8 mouse cellular contexts compared by ENCODE assay signal in the genomic region with DNA sequence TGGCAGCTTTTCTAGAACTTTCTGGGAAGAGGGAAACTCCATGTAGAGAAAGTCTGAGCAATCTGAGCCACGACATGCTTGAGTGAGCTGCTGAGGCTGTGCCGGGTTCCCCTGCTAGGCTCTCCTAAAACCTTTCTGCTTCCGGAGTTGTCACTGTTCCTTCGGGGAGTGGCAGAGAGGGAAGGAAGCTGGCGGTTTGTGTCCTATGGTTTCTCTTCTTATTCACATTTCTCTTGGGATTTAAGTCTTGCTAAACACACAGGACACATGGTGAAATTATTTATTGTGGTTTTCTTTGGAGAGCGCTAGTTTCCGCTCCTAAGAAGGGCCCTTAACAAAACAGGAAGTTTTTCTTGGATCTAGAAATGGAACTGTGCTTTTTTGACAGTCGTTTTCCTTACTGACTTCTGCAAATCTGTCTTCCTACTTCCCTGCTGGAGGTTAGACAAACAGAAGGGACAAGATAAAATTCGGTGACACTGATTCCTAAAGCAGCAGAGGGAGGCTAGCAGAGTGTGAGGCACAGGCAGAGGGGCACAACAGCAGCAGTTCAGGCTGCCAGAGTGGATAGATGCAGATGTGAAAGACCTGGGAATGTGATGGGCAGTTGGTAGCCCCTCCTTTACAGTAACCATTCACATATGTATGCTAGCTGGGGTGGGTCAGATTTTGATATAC. TPM values are rescaled to one million over a fixed set of nuclear protein-coding genes. Genes with fewer than 3 reads are reported as not detected.
DNase-seq lines count a peak whose midpoint lies in the region; ATAC-seq and TF ChIP-seq lines count a peak whose summit lies in the region.

No protein-coding gene starts in this region.

- ATAC-seq in hindbrain, embryonic 14.5 days (ENCODE audit: low FRiP score): no peak
- ATAC-seq in hindbrain, embryonic 16.5 days: no peak
- ATAC-seq in heart, postnatal 0 days (ENCODE audit: insufficient read depth, low read depth): peak; percentile 51; the same call in 1 of the 2 replicates
- ATAC-seq in liver, postnatal 0 days: peak; percentile 28; the same call in 1 of the 2 replicates
- no peak for ATAC-seq in CD4-positive, CD25-positive, alpha-beta regulatory T cell, adult 4 months

- H3K4me1 ChIP-seq in hindbrain, embryonic 14.5 days (replicated peaks; ENCODE audit: control insufficient read depth, insufficient read depth, low read length): peaks cover 35% of the 10 kb centered on the region
- peaks cover 24% of the 10 kb centered on the region for H3K4me1 ChIP-seq in hindbrain, embryonic 16.5 days (ENCODE audit: control insufficient read depth, insufficient read depth, low read depth, low read length)
- peaks cover 27% of the 10 kb centered on the region for H3K4me1 ChIP-seq in heart, postnatal 0 days (ENCODE audit: control insufficient read depth, insufficient read depth)
- peaks cover 27% of the 10 kb centered on the region for H3K4me1 ChIP-seq in liver, postnatal 0 days (ENCODE audit: insufficient read depth)

- no peak overlapping the region for H3K4me2 ChIP-seq in hindbrain, embryonic 14.5 days (replicated peaks)
- no peak overlapping the region for H3K4me2 ChIP-seq in hindbrain, embryonic 16.5 days (ENCODE audit: low read length)
- peak overlapping the region; percentile 32; the same call in 1 of the 2 replicates for H3K4me2 ChIP-seq in heart, postnatal 0 days (ENCODE audit: low read depth, low read length)
- peak overlapping the region; percentile 15; the same call in 1 of the 2 replicates for H3K4me2 ChIP-seq in liver, postnatal 0 days (ENCODE audit: low read depth, low read length)

- no peak overlapping the region for H3K4me3 ChIP-seq in hindbrain, embryonic 14.5 days (replicated peaks; ENCODE audit: low read length)
- no peak overlapping the region for H3K4me3 ChIP-seq in hindbrain, embryonic 16.5 days (ENCODE audit: low read length)
- H3K4me3 ChIP-seq in heart, postnatal 0 days (ENCODE audit: low read depth, low read length): no peak overlapping the region
- H3K4me3 ChIP-seq in liver, postnatal 0 days (ENCODE audit: low read depth, low read length): no peak overlapping the region

- 69% methylated on average over 9 of the region's 9 CpGs for WGBS in hindbrain, embryonic 14.5 days
- 64% methylated on average over 9 of the region's 9 CpGs for WGBS in hindbrain, embryonic 16.5 days
- 38% methylated on average over 9 of the region's 9 CpGs for WGBS in heart, postnatal 0 days
- whole genome bisulfite sequencing in liver, postnatal 0 days (ENCODE audit: insufficient replicate concordance): 35% methylated on average over 9 of the region's 9 CpGs

- H3K9me3 ChIP-seq in hindbrain, embryonic 14.5 days (ENCODE audit: control insufficient read depth, low read length): no peaks in the 10 kb centered on the region
- no peaks in the 10 kb centered on the region for H3K9me3 ChIP-seq in hindbrain, embryonic 16.5 days (ENCODE audit: control insufficient read depth, low read length)
- H3K9me3 ChIP-seq in heart, postnatal 0 days (replicated peaks; ENCODE audit: control insufficient read depth, low read length): no peaks in the 10 kb centered on the region
- H3K9me3 ChIP-seq in liver, postnatal 0 days (ENCODE audit: low read length): no peaks in the 10 kb centered on the region

- H3K36me3 ChIP-seq in hindbrain, embryonic 14.5 days (replicated peaks; ENCODE audit: control insufficient read depth, insufficient read depth): peaks cover 19% of the 10 kb centered on the region
- H3K36me3 ChIP-seq in hindbrain, embryonic 16.5 days (ENCODE audit: control insufficient read depth, insufficient read depth, low read length): peaks cover 4% of the 10 kb centered on the region; the same call in 1 of the 2 replicates
- H3K36me3 ChIP-seq in heart, postnatal 0 days (replicated peaks; ENCODE audit: control insufficient read depth, insufficient read depth, low read length): 0 out of 2 replicates have a peak, but pooled peaks cover 5% of the 10 kb centered on the region
- H3K36me3 ChIP-seq in liver, postnatal 0 days (replicated peaks; ENCODE audit: insufficient read depth, low read length): no peaks in the 10 kb centered on the region

- 0 out of 2 replicates have a peak overlapping the region, but pooled peaks have one; percentile 20 for H3K27ac ChIP-seq in hindbrain, embryonic 14.5 days
- H3K27ac ChIP-seq in hindbrain, embryonic 16.5 days (ENCODE audit: low read depth, low read length): no peak overlapping the region
- peak overlapping the region; percentile 85 for H3K27ac ChIP-seq in heart, postnatal 0 days (ENCODE audit: low read depth)
- peak overlapping the region; percentile 60 for H3K27ac ChIP-seq in liver, postnatal 0 days (ENCODE audit: low read depth)

- TF ChIP-seq CTCF in heart, postnatal 0 days (IDR thresholded peaks at IDR 0.05; ENCODE audit: low read depth): no peak
- TF ChIP-seq CTCF in liver, postnatal 0 days (IDR thresholded peaks at IDR 0.05; ENCODE audit: low read depth): no peak

- 0 out of 2 replicates have a peak, but pooled peaks have one; percentile 49 for TF ChIP-seq EP300 in heart, postnatal 0 days (IDR thresholded peaks at IDR 0.05; ENCODE audit: low read depth)
- TF ChIP-seq EP300 in liver, postnatal 0 days (IDR thresholded peaks at IDR 0.05; ENCODE audit: low read depth): 0 out of 2 replicates have a peak, but pooled peaks have one; percentile 46

- no peaks in the 10 kb centered on the region for H3K27me3 ChIP-seq in hindbrain, embryonic 14.5 days (ENCODE audit: control insufficient read depth, insufficient read depth, low read length)
- H3K27me3 ChIP-seq in hindbrain, embryonic 16.5 days (replicated peaks; ENCODE audit: control insufficient read depth, insufficient read depth, low read length): no peaks in the 10 kb centered on the region
- no peaks in the 10 kb centered on the region for H3K27me3 ChIP-seq in heart, postnatal 0 days (ENCODE audit: control insufficient read depth, insufficient read depth, low read length)
- H3K27me3 ChIP-seq in liver, postnatal 0 days (ENCODE audit: insufficient read depth, low read length): no peaks in the 10 kb centered on the region

- DNase-seq in hindbrain, embryonic 14.5 days (ENCODE audit: low spot score): no peak
- DNase-seq in NIH3T3 (ENCODE audit: low read depth): peak; percentile 73
- peak; percentile 83 for DNase-seq in heart, postnatal 0 days (ENCODE audit: low spot score)
- no peak for DNase-seq in liver, postnatal 0 days
- no peak for DNase-seq in ovary, postnatal 36 days (ENCODE audit: low spot score)
- no peak for DNase-seq in spleen, postnatal 14 days (ENCODE audit: low spot score in 2 of 2)

- no peak overlapping the region for H3K9ac ChIP-seq in hindbrain, embryonic 14.5 days
- no peak overlapping the region for H3K9ac ChIP-seq in hindbrain, embryonic 16.5 days (ENCODE audit: low read depth, low read length)
- H3K9ac ChIP-seq in heart, postnatal 0 days (replicated peaks; ENCODE audit: low read depth, low read length): no peak overlapping the region
- H3K9ac ChIP-seq in liver, postnatal 0 days (replicated peaks): no peak overlapping the region

RNA-seq across cellular contexts. Expression of gene Kmt2e, which starts 24.1 kb away (rescaled TPM):
- 118 and 128 TPM in 2 replicates for polyA plus RNA-seq in hindbrain, embryonic 14.5 days (2014; fragmentation: Nextera tagmentation; extraction: Ambion mirVana)
- 139 and 143 TPM in 2 replicates for polyA plus RNA-seq in hindbrain, embryonic 16.5 days (2015; fragmentation: Nextera tagmentation; extraction: Ambion mirVana)
- total RNA-seq in heart, postnatal 0 days (2014; rRNA removed; ENCODE audit: low replicate concordance): 31.4 and 34.5 TPM in 2 replicates
- polyA plus RNA-seq in heart, postnatal 0 days (2015; fragmentation: Nextera tagmentation; extraction: Ambion mirVana): 55.0 and 55.4 TPM in 2 replicates
- 27.5 and 28.5 TPM in 2 replicates for polyA plus RNA-seq in liver, postnatal 0 days (2015; fragmentation: Nextera tagmentation; extraction: Ambion mirVana)
- 100 to 1,000 TPM; 183 to 238 TPM for polyA plus RNA-seq in CD4-positive, CD25-positive, alpha-beta regulatory T cell, adult 4 months (2017; shearing (Covaris generic))

Comparison
In these comparisons a context has a peak if more than half of its experiments do, and no peak if none do; other contexts are left out.
1. ATAC-seq: peak in heart, postnatal 0 days (single experiment) and liver, postnatal 0 days (single experiment); none in hindbrain, embryonic 14.5 days (single experiment), hindbrain, embryonic 16.5 days (single experiment) and CD4-positive, CD25-positive, alpha-beta regulatory T cell, adult 4 months (single experiment).
2. DNase-seq: peak in NIH3T3 (single experiment) and heart, postnatal 0 days (single experiment); none in hindbrain, embryonic 14.5 days (single experiment), liver, postnatal 0 days (single experiment), ovary, postnatal 36 days (single experiment) and spleen, postnatal 14 days (0 of 2).
3. H3K4me2 ChIP-seq: peak in heart, postnatal 0 days (single experiment) and liver, postnatal 0 days (single experiment); none in hindbrain, embryonic 14.5 days (single experiment) and hindbrain, embryonic 16.5 days (single experiment).